Mouse (Mus musculus) thymus, postnatal 10 days (tissue): ENCODE measurements around the gene Ocrl.

Experiments used
- DNase-seq, 2 experiments: peaks; one replicate each; pipeline ENCODE4 v3.0.0; 2021; ENCODE audit warnings: low spot score in 2 of 2

The Ocrl gene

DNA sequence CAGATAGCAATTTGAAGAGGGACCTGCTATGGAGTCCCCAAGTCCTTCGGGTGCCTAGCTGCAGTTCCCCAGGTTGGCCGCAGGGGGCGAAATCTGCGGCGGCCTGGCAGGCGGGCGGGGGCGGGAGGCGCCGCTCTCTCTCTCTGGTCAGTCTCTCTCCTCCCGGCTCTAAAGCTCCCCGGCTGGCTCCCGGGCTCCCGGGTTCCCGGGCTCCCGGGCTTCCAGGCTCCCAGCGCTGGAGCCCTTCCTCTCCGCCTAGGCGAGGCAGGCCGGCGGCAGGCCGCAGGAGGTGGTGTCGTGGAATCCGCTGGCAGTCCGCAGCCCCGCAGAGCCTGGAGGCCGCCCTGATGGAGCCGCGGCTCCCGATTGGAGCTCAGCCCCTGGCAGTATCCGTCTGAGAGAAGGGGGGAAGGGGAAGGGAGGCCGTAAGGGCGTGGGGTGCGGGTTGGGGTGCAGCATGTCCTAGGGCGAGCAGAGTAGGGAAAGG, at the start of gene Ocrl:
TSS of gene Ocrl (plus strand) at position 82 of the 487 bp plus-strand sequence.
- DNase-seq, result peak; percentile 44 to 68

DNA sequence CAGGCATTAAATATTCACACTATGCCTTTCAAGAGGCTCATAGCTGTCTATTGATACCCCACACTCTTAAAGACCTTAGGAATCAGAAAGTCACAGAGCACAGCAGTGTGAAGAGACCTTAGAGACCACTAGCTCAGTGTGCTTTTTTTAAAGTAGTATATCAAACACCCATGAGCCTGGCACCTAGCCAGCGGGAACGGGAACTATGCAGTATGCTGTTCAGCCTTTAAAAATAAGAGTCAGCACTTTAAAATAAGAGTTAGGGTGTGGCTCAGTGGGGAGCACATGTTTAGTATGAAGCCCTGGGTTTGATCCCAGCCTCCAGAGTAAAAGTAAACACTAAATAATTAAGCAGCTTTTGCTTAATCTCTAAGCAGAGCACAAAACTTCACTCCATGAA, 32.1 kb upstream of the Ocrl start:
- DNase-seq, result no peak

DNA sequence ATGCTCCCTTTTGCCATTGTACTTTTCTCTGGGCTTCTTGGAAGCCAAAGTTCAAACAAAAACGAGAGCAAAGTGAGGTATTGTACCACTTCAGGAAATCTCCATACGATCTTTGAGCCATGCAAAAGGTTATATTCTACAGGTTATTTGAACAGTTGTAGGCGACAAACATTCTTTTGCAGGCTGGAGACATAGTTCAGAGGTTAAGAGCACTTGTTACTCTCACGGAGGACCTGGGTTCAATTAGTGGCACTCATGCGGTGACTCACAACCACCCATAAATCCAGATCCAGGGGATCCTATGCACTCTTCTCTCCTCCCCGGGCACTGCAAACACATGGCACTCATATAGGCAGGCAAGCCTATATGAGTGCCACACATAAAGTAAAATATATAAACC, 29.4 kb upstream of the Ocrl start:
- DNase-seq, result no peak

DNA sequence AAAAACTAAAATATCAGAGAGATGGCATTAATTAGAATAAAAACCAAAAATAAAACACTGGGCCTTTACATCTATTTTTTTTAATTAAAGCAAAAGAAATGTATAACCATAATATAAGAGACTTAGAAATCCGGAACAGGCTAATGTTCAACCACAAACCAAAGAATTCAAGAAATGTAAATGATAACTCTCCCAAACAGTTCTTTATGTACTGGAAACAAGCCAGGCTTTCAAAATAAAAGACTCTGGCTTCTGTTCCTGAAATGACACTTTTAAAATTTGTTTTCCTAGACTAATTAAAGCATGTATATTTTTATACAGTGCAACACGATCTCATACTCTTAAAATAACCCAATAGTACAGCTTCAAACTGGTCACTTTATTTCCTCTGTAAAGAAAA, 24.8 kb upstream of the Ocrl start:
- DNase-seq, result no peak

DNA sequence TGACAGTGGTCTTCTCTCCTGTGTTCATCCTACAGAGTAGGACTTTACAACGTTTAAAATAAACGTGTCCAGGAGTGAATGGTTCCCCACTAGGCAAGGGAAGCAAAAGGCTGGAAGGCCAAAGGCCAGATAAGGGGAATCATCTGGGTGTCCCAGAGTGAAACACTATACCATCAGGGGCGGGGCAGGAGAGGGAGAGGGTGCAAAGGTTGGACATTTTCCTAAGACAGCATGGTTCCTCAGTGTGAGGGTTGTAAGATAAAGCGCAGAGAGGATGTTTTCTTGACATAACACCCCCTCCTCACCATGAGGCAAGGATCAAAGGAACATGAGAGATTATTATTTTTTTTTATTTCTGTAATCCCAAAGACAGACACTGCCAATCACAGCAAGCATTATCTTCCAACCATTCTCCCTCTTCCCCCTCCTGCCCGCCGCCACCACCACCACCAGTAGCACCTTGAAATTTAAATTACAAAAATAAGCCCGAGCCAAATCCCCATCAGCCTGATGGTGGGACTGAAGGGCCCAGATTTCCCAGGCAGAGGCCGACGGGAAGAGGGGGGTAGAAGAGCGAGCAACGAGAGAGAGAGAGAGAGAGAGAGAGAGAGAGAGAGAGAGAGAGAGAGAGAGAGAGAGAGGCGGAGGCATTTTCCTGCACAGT, 20.8 kb upstream of the Ocrl start:
- DNase-seq, result no peak

DNA sequence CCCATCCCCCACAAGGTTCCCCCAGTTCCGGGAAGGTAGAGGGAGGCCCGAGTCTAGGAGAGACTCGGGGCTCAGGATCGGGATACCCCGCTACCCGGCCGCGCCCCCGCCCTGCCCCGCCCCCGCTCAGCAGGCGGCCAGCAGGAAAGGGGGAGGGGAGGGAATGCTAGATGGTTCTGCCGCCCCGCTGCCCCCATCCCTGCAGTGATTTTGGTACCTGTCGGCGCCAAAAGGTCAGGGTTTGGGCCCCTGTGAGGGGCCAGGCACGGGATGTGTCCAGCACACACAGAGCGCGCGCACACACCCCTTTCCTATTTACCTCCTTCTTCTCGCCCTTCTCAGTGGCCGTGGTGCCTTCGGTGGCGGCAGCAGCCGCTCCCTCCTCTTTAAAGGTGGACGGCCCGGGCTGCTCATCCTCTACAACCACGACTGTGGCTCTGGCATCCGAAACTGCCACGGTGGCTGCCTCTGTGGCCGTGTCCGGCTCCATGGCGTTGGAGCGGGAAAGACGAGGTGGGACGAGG, 20.2 kb upstream of the Ocrl start:
- DNase-seq, result no peak

DNA sequence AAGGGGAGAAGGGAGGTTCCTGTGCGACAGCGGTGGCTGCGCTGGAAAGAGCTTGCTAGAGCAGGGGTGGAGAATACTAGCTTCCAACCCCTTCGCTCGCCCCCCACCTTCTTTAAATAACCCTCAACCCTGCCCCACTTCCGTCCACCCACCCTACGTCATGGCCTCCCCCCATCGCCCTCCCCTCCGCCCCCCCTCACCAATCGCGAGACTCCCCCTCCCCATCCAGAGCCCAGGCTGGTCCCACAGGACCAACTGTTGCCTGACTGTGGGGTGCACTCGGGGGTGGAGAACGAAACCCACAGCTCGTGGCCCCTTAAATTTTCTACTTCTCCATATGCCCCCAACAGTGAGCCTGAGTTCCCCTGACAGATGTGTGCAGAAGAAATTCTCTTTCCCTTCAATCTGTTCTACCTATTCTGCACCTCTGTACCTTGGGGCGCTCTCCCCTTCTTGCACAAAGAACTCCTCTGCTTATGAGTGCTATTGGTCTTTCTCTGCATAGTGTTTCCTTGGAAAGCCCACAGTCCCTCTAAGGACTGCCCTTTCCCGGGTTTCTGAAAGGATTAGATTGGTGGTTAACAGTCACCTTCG, 19.7 kb upstream of the Ocrl start, which contains the start of gene Smarca1:
TSS of gene Smarca1 (minus strand) at position 544 of the 594 bp plus-strand sequence.
- no peak for DNase-seq

DNA sequence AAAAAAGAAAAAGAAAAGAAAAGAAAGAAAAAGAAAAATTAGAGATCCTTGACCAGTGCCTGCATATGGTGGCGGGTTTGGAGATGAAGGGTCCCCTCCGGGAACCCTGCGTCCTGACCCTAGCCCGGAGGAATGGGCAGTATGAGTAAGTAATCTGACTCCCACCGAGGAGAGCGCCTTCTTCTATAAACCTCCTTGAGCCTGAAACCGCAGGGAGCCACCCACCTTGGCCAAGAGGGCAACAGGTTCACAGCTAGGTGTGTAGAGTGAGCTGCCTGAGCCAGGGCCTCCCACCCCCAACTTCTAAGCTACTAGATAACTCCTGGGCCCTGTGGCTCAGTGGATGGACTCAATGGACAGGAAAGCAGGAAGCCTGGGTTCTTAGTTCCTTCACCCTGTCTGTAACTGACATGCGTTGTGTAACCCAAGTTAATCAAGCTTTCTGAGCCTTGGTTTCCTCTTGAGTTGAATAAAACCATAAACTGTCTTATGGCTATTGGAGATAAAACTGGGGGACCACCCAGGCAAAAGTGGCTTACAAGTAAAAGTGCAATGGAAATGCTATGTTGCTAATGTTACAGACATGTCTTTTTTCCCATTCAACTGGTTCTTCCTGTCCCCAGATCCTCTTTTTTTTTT, 836 bp downstream of the Ocrl start:
- DNase-seq, result no peak

DNA sequence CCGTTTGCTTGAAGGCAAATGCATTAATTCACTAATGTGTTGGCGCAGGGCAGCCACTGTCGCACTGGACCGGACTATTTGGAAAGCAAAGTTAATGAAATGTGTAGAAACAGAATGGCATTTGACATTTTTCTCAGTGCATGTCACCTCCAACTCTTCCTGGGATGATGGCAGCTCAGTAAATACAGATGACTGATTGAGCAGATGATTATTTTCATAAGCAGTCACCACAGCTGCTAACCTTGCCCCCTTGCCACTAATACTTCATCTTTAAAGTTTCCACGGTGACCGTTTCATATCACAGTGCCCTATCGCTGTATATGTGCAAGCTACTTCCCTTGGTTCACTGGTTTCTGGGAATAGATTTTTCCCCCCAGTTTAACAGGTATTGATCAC, 1.4 kb downstream of the Ocrl start:
- no peak for DNase-seq

DNA sequence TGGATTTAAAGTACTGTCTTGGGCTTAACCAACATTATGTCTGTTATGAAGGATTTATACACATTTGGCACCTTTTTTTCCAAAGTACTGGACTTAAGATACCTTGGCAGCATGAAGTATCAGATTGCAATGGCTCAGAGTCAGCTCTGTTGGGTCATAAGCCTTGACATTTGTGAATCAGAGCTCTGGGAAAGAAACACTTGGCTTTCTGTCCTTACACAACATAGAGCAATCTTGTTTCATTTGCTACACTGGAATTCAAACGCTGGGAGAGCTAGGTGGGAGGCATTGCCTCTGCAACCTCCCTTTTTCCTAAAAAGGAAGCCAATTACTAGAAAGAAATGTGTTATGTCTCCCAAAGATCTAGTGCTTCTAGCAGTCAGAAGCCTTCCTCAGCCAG, 4.6 kb downstream of the Ocrl start:
- no peak for DNase-seq

DNA sequence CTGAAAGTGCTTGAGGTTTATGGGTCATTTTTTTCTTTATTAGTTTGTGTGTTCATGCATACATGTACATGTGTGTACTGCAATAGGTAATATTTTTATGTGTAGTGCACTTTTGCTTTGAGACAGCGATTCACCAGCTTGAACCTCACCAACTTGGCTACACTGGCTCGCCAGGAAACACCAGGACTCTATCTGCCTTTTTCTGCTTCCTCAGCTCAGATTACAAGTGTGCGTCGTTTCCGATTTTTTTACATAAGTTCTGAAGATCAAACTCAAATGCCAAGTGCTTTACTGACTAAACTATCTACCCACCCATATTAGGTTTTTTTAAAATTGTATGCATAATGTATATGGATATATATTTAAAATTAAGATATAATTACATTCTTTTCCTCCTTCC, 8.4 kb downstream of the Ocrl start:
- DNase-seq, result no peak

DNA sequence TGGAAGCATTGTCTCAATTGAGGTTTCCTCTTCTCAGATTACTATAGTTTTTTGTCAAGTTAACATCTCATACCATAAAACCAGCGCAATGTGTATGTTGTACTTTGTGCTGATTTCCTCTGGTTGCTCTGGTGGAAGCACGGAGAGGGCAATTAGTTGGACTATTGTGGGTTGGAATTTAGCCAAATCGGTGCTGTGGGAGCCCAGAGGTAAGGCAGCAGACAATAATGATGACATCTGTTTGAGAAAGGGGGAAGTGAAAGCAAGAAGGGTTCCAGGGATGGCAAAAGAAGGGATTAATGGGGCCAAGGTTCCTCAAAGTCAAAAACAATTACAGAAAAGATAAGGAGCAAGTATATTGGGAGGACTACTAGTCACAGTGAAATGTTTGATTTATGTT, 15.8 kb downstream of the Ocrl start:
- DNase-seq, result no peak

DNA sequence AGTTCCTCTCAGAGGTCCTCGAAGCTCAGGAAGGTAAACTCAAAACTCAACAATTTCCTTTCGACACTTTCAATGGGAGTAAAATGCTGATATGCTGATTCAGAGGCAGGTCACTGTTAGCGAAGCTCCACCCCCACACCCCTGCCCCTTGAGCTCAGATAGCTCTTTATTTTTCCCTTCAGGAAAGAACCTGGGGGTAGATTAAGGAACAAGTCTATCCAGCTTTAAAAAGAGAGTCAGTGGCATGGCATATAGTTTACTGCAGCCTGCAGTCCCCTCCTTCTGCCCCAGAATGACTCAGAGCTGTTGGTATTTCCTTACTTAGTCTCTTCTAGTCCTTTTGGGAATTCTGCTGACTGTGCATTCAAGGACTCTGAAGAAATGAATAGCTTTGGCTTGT, 18.3 kb downstream of the Ocrl start:
- DNase-seq, result no peak

DNA sequence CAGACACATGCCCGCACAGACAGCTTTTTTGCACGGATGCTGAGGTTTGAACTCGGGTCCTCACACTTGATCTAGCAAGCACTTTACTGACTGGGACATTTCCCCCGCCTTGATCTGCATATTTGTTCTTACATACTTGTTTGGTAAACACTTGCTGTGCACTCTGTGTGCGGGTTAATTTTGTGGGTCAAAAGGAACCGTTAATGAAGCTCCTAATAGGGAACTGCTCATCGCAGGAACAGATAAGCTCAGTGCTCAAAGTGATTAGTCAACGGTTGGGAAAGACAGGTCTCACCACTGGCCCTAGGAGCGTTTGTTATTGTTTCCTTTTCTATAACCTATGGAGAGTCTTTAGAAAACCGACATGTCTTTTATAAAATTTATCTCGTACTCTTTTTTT, 22.2 kb downstream of the Ocrl start:
- DNase-seq, result no peak

DNA sequence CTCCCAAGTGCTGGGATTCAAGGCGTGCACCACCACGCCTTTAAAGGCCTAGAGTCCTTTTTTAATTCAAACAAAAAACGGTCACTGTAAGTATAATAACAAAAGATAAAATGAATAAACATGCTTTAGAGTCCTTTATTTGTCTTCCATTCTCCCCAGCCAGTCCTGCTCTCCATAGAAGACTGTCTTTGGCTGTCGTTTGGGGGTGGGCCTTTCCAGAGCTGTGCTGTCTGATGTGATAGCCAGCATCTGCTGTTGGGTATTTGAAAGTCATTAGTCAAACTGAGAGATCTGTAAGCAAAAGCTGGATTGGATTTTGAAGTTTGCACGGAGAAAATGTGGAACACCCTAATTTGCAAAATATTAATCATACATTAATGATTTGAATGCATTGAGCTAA, 24.7 kb downstream of the Ocrl start:
- DNase-seq, result no peak

DNA sequence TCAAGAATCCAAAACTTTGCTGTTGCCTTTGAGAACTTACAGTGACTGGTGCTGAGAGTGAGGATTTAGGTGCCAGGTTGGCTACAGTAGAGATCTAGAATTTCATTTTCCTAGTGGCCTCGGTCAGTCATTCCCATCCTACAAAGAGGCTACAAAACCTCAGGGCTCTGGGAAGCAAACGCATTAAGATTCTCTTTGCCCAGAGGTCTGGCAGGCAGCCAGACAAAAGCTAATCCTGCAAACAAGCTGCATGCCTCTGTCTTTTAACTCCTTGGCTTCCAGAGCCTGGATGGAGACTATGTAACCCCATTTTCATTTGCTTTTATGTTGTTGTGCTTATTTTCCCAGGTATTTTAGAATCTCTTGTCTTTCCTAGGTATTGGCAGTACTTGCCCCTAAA, 25.6 kb downstream of the Ocrl start:
- DNase-seq, result no peak

DNA sequence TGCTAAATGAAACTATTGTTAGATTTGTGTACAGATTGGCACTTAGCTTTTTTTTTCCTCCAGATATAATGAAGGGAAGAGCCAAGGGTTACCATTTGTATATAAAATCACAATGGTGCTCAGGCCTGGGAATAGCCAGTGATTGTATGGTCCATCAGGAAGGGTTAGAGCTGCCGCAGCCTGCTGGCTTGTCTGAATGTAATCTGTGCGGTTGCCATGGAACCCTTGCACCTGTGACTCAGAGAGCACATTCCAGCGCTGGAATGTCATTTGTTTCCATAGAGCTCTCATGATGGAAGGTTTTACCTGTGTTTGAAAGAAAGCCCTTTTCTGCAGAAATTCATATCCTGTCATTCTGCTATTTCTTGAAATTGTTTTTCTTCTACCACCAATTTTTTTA, 37.5 kb downstream of the Ocrl start:
- DNase-seq, result no peak

DNA sequence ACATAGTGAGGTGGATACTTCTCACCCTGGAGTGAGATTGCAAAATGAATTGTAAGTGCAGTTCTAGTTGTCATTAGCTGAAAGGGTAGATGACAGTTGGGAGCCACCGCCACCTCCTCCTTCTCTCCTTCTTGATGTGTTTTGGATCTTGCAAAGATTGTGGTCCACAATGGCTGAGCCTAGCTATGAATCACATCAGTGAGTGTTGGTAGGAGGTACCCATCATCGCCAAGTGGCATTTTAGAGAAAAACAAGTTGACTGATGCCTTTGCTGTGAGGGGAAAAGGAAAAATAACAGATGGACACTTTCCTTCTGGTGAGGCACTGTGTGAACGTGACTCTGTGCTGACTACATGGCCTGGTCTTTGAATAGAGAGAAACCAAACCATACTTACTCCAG, 50.4 kb downstream of the Ocrl start:
- DNase-seq, result no peak

DNA sequence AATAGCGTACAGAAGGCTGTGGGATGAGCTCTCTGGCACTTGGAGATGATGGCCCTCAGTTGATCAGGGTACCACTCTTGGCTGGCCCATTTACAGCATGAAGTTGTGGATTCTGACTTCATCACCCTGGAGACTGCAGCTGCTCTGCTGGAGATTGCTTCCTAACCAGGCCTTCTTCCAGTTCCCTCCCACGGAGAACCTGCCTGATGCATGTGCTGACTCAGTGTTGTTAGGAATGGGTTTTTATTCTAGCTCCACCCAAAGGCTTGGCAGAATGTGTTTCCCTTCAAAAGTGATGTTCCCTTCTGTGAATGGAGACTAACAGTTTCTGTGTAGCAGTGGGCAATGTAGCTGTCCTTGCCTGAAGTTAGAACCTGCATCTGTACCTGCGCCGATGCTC, 58.2 kb downstream of the Ocrl start:
- no peak for DNase-seq

DNA sequence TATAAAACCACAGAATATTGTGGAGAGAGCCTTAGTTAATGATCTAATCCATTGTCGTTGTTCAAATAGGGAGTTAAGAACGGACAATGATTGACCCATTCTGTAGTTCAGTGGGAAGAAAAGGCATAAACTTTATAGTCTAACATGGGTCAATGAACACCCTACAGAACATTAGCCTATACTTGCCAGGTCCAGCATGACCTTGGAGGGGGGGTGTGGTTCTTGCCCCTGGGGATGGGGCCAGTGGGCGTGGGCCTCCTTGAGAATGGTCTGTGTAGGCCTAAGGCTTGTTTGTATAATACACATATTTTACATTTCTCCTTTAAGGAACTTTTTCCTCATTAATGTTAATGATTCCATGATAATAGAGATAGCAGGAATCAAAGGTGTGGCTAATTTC, 58.7 kb downstream of the Ocrl start:
- DNase-seq, result no peak

DNA sequence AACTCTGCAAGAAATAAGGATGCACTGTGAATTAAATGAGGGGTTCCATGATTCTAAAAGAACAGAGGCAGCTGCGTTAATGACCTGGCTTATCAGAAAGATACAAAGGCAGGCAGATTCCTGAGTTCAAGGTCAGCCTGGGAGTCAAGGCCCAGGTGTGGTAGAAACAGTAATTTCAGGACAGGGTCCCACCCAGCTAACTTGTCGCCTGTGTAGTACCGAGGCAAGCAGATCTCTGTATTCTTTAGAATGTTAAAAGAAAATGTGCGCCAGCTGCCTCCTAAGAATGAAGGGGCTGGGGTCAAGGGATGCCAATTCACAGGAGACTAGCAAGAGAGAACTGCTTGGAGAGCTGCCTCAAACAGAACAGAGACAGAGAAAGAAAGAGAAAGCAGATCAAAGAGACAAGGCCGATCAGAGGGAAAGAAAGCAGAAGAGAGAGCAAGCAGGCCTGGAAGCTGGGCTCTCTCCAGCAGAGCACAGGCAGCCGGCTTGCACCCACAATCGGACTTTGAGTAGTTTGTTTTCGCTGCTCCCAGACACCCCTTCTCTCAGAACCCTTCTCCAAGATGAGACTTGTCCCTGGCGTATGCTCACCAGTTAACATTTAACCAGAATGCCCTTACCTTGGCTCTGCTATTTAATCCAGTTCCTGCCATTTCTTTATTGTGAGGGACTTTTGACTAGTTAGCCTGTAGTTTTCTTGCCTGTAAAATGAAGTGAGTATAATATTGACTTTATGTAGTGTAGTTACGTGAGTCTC, 59.4 kb downstream of the Ocrl start:
- no peak for DNase-seq

DNA sequence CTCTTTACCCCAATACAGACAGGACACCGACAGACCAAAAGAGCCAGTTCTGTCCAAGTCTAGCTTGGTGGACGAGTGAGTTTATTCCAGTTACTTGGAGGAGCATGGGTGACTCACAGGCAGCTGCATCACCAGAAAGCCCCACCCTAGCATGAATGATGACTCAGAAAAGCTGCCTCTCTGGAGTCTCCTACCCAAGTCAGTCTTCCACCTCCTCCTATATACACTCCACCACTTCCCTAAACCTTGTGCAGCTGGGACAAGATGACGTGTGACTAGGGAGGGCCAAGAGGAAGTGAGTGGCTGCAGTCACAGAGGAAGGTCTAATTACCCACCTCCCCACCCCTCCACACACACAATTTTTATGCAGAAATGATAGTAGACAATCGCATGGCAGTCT, 64.4 kb downstream of the Ocrl start:
- DNase-seq, result no peak
